Mouse (Mus musculus) liver, embryonic 14.5 days (tissue): ENCODE data around the gene Gm49322. TPM values are rescaled to one million over a fixed set of nuclear protein-coding genes. Genes with fewer than 3 reads are reported as not detected.

ENCODE experiments used
- ATAC-seq: fragments of 200-750 bp; cut with Nextera tagmentation; 2 replicates; pipeline ENCODE4 v1.8.0; 2017; ENCODE audit warnings: moderate number of reproducible peaks, mild to moderate bottlenecking, moderate library complexity; ENCODE audit not compliant: insufficient read depth
- DNase-seq, 3 experiments: peaks; one replicate each; pipeline ENCODE4 v3.0.0-alpha.2; 2012 to 2013; ENCODE audit warnings: low read depth in 3 of 3, low spot score in 3 of 3
- H3K27ac ChIP-seq: fragments of 300-500 bp; sonication (generic); 2 replicates; pipeline ENCODE4 v1.5.1; 2014; ENCODE audit warnings: moderate library complexity, mild to moderate bottlenecking, control low read depth, inconsistent platforms
- H3K27me3 ChIP-seq: fragments of 300-500 bp; sonication (generic); 2 replicates; pipeline ENCODE4 v1.6.1; 2014; ENCODE audit warnings: mild to moderate bottlenecking, low read length, moderate library complexity; ENCODE audit not compliant: control insufficient read depth, insufficient read depth
- H3K36me3 ChIP-seq: fragments of 300-500 bp; sonication (generic); replicated peaks from 2 replicates; pipeline ENCODE4 v1.6.1; 2014; ENCODE audit warnings: low read depth; ENCODE audit not compliant: control insufficient read depth, insufficient read depth
- H3K4me1 ChIP-seq, 2 experiments: fragments of 200-500 bp in 1 of 2; fragments of 300-500 bp in 1 of 2; sonication (generic) in 1 of 2; replicated peaks; 2 replicates each; pipeline ENCODE4 v1.6.1; 2012 to 2014; ENCODE audit warnings: antibody characterized with exemption in 1 of 2, inconsistent platforms in 1 of 2, low read length in 1 of 2; ENCODE audit not compliant: control insufficient read depth in 2 of 2, insufficient read depth in 2 of 2
- H3K4me2 ChIP-seq: fragments of 300-500 bp; sonication (generic); 2 replicates; pipeline ENCODE4 v1.6.1; 2014; ENCODE audit warnings: low read depth, mild to moderate bottlenecking, control low read depth, moderate library complexity
- H3K4me3 ChIP-seq, 2 experiments: fragments of 200-500 bp in 1 of 2; fragments of 300-500 bp in 1 of 2; sonication (generic) in 1 of 2; 2 replicates each; pipeline ENCODE4 v1.5.1; 2012 to 2014; ENCODE audit warnings: low read depth in 2 of 2, low read length in 2 of 2, mild to moderate bottlenecking in 2 of 2, control low read depth in 1 of 2, inconsistent platforms in 1 of 2, moderate library complexity in 1 of 2; ENCODE audit not compliant: insufficient read depth in 1 of 2
- H3K9ac ChIP-seq: fragments of 300-500 bp; sonication (generic); replicated peaks from 2 replicates; pipeline ENCODE4 v1.6.1; 2014; ENCODE audit warnings: mild to moderate bottlenecking, control low read depth, moderate library complexity
- H3K9me3 ChIP-seq: fragments of 300-500 bp; sonication (generic); 2 replicates; pipeline ENCODE4 v1.6.1; 2016; ENCODE audit warnings: low read length, mixed read lengths; ENCODE audit not compliant: control insufficient read depth
- CTCF ChIP-seq: IDR thresholded peaks from 2 replicates; pipeline ENCODE4 v1.5.1; 2016; ENCODE audit warnings: antibody characterized with exemption, low read depth, control low read depth
- EP300 ChIP-seq: IDR thresholded peaks from 2 replicates; pipeline ENCODE4 v1.6.1; 2016; ENCODE audit warnings: antibody characterized with exemption, low read depth
- WGBS: fragments of 180-500 bp; shearing (Covaris S2); extraction: QIAGEN DNeasy Blood & Tissue Kit; methylation state at CpG from one replicate; pipeline ENCODE4 v1.1.7; 2014; ENCODE audit not compliant: insufficient replicate concordance; 5-methylcytosine and 5-hydroxymethylcytosine counted together
- polyA plus RNA-seq, 2 experiments: library from polyadenylated mRNA; depleted of rRNA in 1 of 2; stranded (reverse) in 1 of 2; unstranded in 1 of 2; fragments of >200 nt; fragmentation: Nextera tagmentation in 1 of 2; extraction: Ambion mirVana in 1 of 2; gene quantifications; 2 replicates each; pipeline versions ENCODE4 v1.2.1 to v1.2.3; 2012 to 2014

Gm49322 gene
- polyA plus RNA-seq, 2 experiments, result 0.19 to 1.2 TPM

DNA sequence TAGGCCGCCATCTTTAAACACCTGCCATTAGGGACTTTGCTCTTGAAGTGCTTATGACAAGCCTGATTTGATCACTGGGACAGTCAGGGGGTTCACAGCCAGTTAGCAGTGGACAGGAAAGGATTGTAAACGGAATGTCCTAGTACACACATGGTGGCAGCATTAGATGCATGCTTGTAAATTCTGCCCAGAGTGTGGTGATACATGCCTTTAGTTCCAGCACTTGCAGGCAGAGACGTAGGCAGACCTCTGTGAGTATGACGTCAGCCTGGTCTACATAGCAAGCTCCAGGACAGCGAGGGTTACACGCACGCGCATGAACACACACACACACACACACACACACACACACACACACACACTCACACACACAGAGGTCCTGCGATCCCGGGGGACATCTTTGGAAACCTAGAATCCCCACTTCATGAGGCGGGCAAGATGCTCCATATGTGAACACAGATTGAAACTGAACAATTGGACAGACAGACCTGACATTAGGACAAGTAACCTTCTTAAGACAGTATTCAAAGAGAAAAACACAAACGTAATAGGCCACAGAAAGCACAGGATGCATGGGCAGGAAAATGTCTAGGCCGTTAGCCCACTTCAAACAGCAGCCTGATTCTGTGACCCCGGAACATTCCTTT, 52.5 kb downstream of the Gm49322 start:
- H3K9ac ChIP-seq, result no peak overlapping the region

DNA sequence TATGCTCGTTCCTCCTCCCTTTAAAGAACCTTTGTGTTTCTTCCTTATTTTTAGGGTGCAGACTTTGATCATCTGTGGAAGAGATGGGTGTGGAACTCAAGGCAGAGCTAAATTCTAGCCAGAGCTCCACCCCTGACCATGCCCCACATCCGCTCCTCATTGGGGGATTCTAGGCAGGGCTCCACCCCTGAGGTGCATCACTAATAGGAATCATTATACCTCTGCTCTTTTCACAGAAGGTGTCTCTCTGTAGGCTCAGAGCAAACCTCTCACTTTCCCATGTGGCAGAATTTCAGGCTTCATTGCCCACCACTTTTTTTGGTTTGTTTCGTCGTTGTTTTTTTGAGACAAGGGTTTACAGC, 53.0 kb downstream of the Gm49322 start:
- H3K27ac ChIP-seq, result peak overlapping the region; percentile 27
- TF ChIP-seq EP300 (no peak), CTCF (no peak)
- DNase-seq, result no peak
- peak overlapping the region; percentile 66 for H3K4me2 ChIP-seq
- peak; percentile 52; the same call in 1 of the 2 replicates for ATAC-seq
- H3K27me3 ChIP-seq, result no peaks in the 10 kb centered on the region
- peaks cover 28 to 38% of the 10 kb centered on the region in 2 experiments for H3K4me1 ChIP-seq
- H3K4me3 ChIP-seq, result no peak overlapping the region; a peak in 2 of 4 replicates
- WGBS, result 51% methylated on average over 4 of the region's 4 CpGs
- H3K36me3 ChIP-seq, result no peaks in the 10 kb centered on the region
- no peaks in the 10 kb centered on the region for H3K9me3 ChIP-seq
- H3K9ac ChIP-seq, result no peak overlapping the region

More for the DNA sequence above, 52.5 kb downstream of the Gm49322 start:
- Histone ChIP-seq H3K36me3 (no peaks in the 10 kb centered on the region), H3K4me1 (peaks cover 23 to 33% of the 10 kb centered on the region in 2 experiments), H3K27me3 (no peaks in the 10 kb centered on the region), H3K4me3 (no peak overlapping the region), H3K27ac (peak overlapping the region; percentile 48), H3K4me2 (no peak overlapping the region), H3K9me3 (no peaks in the 10 kb centered on the region)
- no peak for ATAC-seq
- no peak for DNase-seq
- TF ChIP-seq EP300, result no peak
- TF ChIP-seq CTCF, result no peak
- 82% methylated on average over 14 of the region's 14 CpGs for WGBS

DNA sequence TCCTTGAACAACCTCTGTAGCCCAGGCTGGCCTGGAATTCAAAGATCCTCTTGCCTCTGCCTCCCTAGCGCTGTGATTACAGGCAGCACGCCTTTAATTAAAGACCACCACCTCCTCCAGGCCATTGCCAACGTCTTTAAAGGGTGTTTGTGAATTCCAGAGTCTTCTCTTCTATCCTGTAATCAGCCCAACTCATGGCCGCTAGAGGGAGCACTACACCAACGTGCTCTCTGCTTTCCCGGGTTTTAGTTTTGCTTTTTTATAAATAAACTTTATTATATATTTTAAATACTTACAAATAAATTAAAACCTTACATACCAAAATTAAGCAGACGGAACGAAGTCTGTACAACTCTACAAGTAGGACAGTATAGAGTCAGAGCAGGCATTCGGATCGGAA, 53.4 kb downstream of the Gm49322 start:
- peak; percentile 85 for TF ChIP-seq CTCF
- TF ChIP-seq EP300, result no peak
- H3K9ac ChIP-seq, result peak overlapping the region; percentile 50
- WGBS, result 17% methylated on average over 10 of the region's 10 CpGs
- no peaks in the 10 kb centered on the region for H3K27me3 ChIP-seq
- peak overlapping the region in 1 of 2 experiments; percentile 42; a peak in 3 of 4 replicates for H3K4me3 ChIP-seq
- H3K4me1 ChIP-seq, result peaks cover 32 to 42% of the 10 kb centered on the region in 2 experiments
- H3K36me3 ChIP-seq, result no peaks in the 10 kb centered on the region
- H3K27ac ChIP-seq, result peak overlapping the region; percentile 27
- 0 out of 2 replicates have a peak, but pooled peaks have one; percentile 24 for ATAC-seq
- peak in 1 of 3 experiments; percentile 62 for DNase-seq
- peak overlapping the region; percentile 66 for H3K4me2 ChIP-seq
- no peaks in the 10 kb centered on the region for H3K9me3 ChIP-seq

- H3K9ac ChIP-seq, result no peak overlapping the region
- DNase-seq, result no peak
- no peak for ATAC-seq
- peaks cover 45 to 50% of the 10 kb centered on the region in 2 experiments for H3K4me1 ChIP-seq
- peaks cover 4% of the 10 kb centered on the region for H3K36me3 ChIP-seq
- 27% methylated on average over 5 of the region's 5 CpGs for WGBS
- no peak overlapping the region for H3K4me2 ChIP-seq
- no peak overlapping the region for H3K27ac ChIP-seq
- TF ChIP-seq CTCF (peak; percentile 92), EP300 (no peak)
- H3K9me3 ChIP-seq, result no peaks in the 10 kb centered on the region
- no peak overlapping the region for H3K4me3 ChIP-seq
- no peaks in the 10 kb centered on the region for H3K27me3 ChIP-seq
Measured at GRCm38 (mm10) chr10:80661149-80661548, 55.3 kb downstream of the Gm49322 start.

GRCm38 (mm10) chr10:80663485-80664196, 57.8 kb downstream of the Gm49322 start:
- H3K4me2 ChIP-seq, result 0 out of 2 replicates have a peak overlapping the region, but pooled peaks have one; percentile 18
- H3K27ac ChIP-seq, result peak overlapping the region; percentile 38
- no peak for TF ChIP-seq CTCF
- TF ChIP-seq EP300, result no peak
- DNase-seq, result no peak
- ATAC-seq, result 0 out of 2 replicates have a peak, but pooled peaks have one; percentile 9
- peaks cover 30 to 34% of the 10 kb centered on the region in 2 experiments for H3K4me1 ChIP-seq
- H3K27me3 ChIP-seq, result no peaks in the 10 kb centered on the region
- H3K4me3 ChIP-seq, result no peak overlapping the region
- no peak overlapping the region for H3K9ac ChIP-seq
- no peaks in the 10 kb centered on the region for H3K9me3 ChIP-seq
- peaks cover 28% of the 10 kb centered on the region for H3K36me3 ChIP-seq
- WGBS, result 7% methylated on average over 5 of the region's 5 CpGs
